Mouse (Mus musculus) E14TG2a.4 (cell line): ENCODE measurements around the gene Ficd.

Experiments
- CTCF ChIP-seq: conservative IDR thresholded peaks from 2 replicates; pipeline ENCODE4 v1.5.1; 2014; ENCODE audit warnings: low read length
- NANOG ChIP-seq: IDR thresholded peaks from 2 replicates; pipeline ENCODE4 v1.6.1; 2014; ENCODE audit warnings: borderline replicate concordance, low read length, mixed read lengths

DNA sequence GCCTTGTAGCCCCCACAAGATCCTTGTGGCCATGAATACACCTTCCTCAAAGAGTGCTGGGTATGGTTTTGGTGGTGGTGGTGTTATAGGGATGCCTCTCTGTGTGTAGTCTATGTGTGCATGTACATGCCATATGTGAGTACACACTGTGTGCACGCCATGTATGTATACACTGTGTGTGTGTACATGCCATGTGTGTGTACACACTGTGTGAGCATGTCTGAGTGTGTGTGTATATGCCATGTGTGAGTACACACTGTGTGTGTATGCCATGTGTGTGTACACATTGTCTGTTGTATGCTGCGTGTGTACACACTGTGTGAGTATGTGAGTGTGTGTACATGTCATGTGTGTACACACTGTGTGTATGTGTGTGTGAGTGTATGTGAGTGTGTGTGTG, 44.7 kb upstream of the Ficd start:
- TF ChIP-seq CTCF (no peak), NANOG (no peak)
